Mouse (Mus musculus): ENCODE measurements around the gene Braf. TPM values are rescaled to one million over a fixed set of nuclear protein-coding genes. Genes with fewer than 3 reads are reported as not detected.

The Braf gene
- polyA plus RNA-seq, 1 experiment = 14.8 TPM

DNA sequence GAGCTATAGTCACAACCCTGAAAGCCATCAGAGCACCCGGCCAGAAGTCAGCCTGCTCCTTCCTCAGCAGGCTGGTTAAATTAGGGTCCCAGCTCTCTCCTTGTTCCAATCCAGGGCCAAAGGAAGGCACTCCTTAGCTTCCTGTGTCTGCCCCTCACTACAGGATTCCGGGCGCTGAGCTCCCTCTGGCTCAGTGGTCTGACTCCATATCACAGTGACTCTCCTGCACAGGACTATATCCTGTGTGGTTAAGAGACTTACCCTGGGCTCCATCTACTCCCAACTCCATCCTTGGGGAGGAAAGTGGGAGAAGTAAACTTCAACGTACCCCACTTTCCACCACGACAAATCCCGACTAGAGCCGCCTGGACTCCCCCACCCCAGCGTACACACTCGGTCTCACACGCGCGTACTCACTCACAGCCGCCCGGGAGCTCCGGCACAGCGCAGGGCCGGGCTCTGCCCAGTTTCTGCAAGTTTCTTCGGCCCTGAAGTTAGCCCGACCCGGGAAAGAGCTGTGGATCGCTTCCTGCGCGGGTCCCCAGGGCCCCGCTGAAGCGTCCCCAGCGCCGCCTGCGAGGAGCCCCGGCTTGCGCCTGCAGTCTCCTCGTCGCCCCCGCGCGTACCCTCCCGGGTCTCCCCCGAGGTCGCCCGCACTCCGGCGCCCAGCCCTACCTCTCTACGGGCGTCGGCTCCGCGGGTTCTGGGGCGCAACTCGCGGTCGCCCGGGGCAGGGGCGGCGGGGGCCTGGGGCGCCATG, 168.2 kb downstream of the Braf start:
- DNase-seq (ENCODE audit: low read depth) = no peak

DNA sequence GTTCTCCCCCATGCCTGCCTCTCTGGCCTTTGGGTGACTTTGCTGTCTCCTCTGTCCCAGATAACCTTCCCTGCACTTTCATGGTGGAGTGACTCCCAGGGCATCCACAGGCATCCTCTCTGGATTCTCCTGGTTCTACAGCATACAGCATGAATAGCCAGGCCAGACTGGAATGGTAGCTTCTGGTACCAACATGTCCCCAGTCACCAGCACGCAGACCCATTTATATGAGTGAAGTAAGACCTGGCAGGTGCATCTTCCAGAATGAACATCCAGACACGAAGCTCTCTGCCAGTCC, 169.7 kb downstream of the Braf start:
- no peak for DNase-seq (ENCODE audit: low read depth)

DNA sequence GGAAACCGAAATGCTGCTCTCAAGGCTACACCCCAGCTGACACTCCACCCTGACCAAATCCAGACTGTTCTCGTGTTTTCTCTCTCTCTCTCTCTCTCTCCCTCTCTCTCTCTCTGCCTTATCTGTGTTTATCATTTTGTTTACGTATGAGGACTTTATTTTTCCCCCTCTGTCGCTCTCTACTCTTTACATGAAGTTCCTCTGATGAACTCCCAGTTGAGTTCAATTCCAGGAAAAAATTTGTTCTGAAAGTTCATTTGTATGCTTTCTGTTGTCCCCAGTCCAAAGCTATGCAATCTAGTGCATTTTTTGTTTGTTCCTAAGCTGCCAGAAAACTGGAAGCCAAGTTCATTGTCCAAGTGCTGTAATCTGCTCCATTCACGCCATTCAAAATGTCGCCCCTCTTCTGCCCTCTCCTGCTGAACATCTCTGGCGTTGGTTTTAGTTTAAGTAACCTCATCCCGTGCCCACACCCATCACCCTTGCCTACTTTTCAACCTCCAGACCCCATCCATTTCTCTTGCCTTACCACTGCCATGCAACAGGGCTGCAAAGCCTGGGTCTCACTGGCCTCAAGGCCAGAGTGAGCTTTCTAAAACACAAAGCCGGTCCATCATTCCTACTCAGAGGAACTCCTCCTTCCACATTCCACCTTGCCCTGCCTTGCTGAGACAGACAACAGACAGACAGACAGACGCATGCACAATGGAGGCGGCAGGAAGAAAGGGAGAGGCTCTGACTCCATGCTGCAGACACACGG, 170.2 kb downstream of the Braf start:
- DNase-seq (ENCODE audit: low read depth) = no peak

Other genes with a start within 250 kb of the Braf start
- 11.2 and 12.0 TPM in 2 replicates for gene Dennd2a, start 167.6 kb downstream of the Braf start, polyA plus RNA-seq (2012; rRNA removed)
- 11.7 and 14.6 TPM in 2 replicates for gene Adck2, start 151.6 kb downstream of the Braf start, polyA plus RNA-seq (2012; rRNA removed)
- gene Gm42420, start 139.7 kb downstream of the Braf start, polyA plus RNA-seq (2012; rRNA removed) = 0.68 and 1.7 TPM in 2 replicates
- gene Ndufb2, start 132.9 kb downstream of the Braf start, polyA plus RNA-seq (2012; rRNA removed) = 200 and 365 TPM in 2 replicates
- 125 and 129 TPM in 2 replicates for gene Mrps33, start 85.5 kb upstream of the Braf start, polyA plus RNA-seq (2012; rRNA removed)
- 0.62 and 0.77 TPM in 2 replicates for gene Tmem178b, start 147.8 kb upstream of the Braf start, polyA plus RNA-seq (2012; rRNA removed)

Measured in gonadal fat pad, adult 2 months (tissue).